Mouse (Mus musculus): ENCODE results near the gene Tpp2. TPM values are rescaled to one million over a fixed set of nuclear protein-coding genes. Genes with fewer than 3 reads are reported as not detected.
"Not testable (repeated sequence)": the region's sequence is repeated elsewhere in the genome, so short reads cannot be mapped to it uniquely, and the experiment has no call there.

Gene Tpp2
- total RNA-seq, 2 experiments from 2014 or later = 77.1 to 80.3 TPM

DNA sequence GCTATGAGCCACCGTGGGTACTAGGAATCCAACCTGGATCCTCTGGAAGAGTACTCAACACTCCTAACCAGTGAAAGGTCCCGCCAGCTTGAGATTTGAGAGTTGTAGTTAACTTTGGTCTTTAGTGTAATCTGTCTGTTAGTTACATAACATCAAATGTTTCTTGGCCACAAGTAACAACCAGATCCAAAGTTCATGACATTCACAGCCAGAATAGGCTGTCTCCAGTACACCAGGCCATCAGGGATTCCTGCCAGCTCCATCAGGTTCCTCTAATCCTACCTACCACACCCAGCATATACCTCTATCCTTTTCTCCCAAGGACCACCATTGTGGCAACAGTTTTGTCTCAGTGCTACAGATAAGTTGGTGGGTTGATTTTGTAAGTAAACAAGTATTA lies 82.1 kb downstream of the Tpp2 start:
- no peak for ATAC-seq (ENCODE audit: poor library complexity, severe bottlenecking)

GRCm38 (mm10) chr1:44019934-44020333 lies 86.5 kb downstream of the Tpp2 start, which contains the start of gene Mettl21c:
Gene Mettl21c (minus strand): TSS chr1:44020034.
- no peak for ATAC-seq (ENCODE audit: poor library complexity, severe bottlenecking)

GRCm38 (mm10) chr1:44022656-44023055 lies 89.2 kb downstream of the Tpp2 start:
- ATAC-seq (ENCODE audit: poor library complexity, severe bottlenecking) = no peak

- no peak for ATAC-seq (ENCODE audit: poor library complexity, severe bottlenecking)
Measured at GRCm38 (mm10) chr1:44027651-44028050, 94.2 kb downstream of the Tpp2 start.

DNA sequence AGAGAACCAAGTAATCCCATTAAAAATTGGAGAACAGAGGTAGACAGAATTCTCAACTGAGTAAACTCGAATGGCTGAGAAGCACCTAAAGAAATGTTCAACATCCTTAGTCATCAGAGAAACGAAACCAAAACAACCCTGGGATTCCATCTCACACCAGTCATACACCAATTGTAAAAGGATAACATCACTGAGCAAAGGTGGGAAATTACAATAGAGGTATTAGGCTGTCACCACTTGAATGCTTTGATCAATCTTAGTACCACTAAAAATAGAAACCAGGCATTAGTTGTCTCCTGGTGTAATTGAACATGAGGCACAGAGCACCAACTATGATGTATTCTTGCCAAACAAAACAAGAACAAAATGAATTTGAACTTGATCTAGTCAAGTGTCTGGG lies 98.8 kb downstream of the Tpp2 start:
- ATAC-seq (ENCODE audit: poor library complexity, severe bottlenecking) = no peak

- ATAC-seq (ENCODE audit: poor library complexity, severe bottlenecking) = no peak
Measured at GRCm38 (mm10) chr1:44032948-44033347, 99.5 kb downstream of the Tpp2 start.

GRCm38 (mm10) chr1:44041797-44042554 lies 108.5 kb downstream of the Tpp2 start:
- peak; percentile 85 for ATAC-seq (ENCODE audit: poor library complexity, severe bottlenecking)

DNA sequence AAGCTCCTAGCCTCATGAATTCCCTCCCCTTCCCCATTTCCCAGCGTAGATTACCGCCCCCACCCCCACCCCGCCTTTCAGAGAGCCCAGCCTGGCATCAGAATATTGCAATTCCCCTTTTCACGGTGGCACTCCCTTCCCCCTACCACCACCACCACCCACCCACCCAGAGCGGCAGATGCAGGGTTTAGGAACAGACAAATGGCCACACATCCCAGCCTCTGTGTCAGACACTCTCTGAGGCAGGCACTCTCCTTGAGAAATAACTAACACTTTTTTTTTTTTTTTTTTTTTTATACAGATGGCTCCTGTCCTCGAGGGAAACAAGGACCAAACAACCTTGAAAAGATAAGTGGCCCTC lies 109.1 kb downstream of the Tpp2 start:
- peak; percentile 17; the same call in 1 of the 2 replicates for ATAC-seq (ENCODE audit: poor library complexity, severe bottlenecking)

- not testable (repeated sequence) for ATAC-seq (ENCODE audit: poor library complexity, severe bottlenecking)
Measured at GRCm38 (mm10) chr1:44045689-44046088, 112.2 kb downstream of the Tpp2 start.

- ATAC-seq (ENCODE audit: poor library complexity, severe bottlenecking) = no peak
Measured at GRCm38 (mm10) chr1:44046556-44046955, 113.1 kb downstream of the Tpp2 start.

Other genes starting within 250 kb of the Tpp2 start
- gene 1500015O10Rik, start 203.0 kb upstream of the Tpp2 start, total RNA-seq (2015) = not detected in 2 replicates
- not detected in 2 replicates for gene 1500015O10Rik, start 203.0 kb upstream of the Tpp2 start, total RNA-seq (2017)
- 26.5 and 41.8 TPM in 2 replicates for gene Uxs1, start 105.8 kb upstream of the Tpp2 start, total RNA-seq (2015)
- gene Uxs1, start 105.8 kb upstream of the Tpp2 start, total RNA-seq (2017) = 43.4 and 51.6 TPM in 2 replicates
- gene Mettl21c, start 86.4 kb downstream of the Tpp2 start, total RNA-seq (2015) = not detected in 2 replicates
- not detected in 2 replicates for gene Mettl21c, start 86.4 kb downstream of the Tpp2 start, total RNA-seq (2017)
- 0.04 and 0.05 TPM in 2 replicates for gene Gm8251, start 128.3 kb downstream of the Tpp2 start, total RNA-seq (2015)
- 0.24 TPM in 1 of 2 replicates, not detected in the other for gene Gm8251, start 128.3 kb downstream of the Tpp2 start, total RNA-seq (2017)
- gene Tex30, start 168.8 kb downstream of the Tpp2 start, total RNA-seq (2015) = 36.1 and 61.6 TPM in 2 replicates
- gene Tex30, start 168.8 kb downstream of the Tpp2 start, total RNA-seq (2017) = 29.3 TPM in 2 replicates
- gene Kdelc1, start 185.2 kb downstream of the Tpp2 start, total RNA-seq (2015) = 9.6 and 11.1 TPM in 2 replicates
- 5.4 and 9.9 TPM in 2 replicates for gene Kdelc1, start 185.2 kb downstream of the Tpp2 start, total RNA-seq (2017)
- 11.8 and 12.5 TPM in 2 replicates for gene Bivm, start 185.3 kb downstream of the Tpp2 start, total RNA-seq (2015)
- 4.4 and 8.7 TPM in 2 replicates for gene Bivm, start 185.3 kb downstream of the Tpp2 start, total RNA-seq (2017)
- 7.5 and 7.7 TPM in 2 replicates for gene Ercc5, start 214.1 kb downstream of the Tpp2 start, total RNA-seq (2015)
- 11.3 and 14.6 TPM in 2 replicates for gene Ercc5, start 214.1 kb downstream of the Tpp2 start, total RNA-seq (2017)

All from megakaryocyte, adult 5-6 weeks (primary cell).